Mouse (Mus musculus): ENCODE measurements around the gene Olfr874.
"Not testable (repeated sequence)": the region's sequence is repeated elsewhere in the genome, so short reads cannot be mapped to it uniquely, and the experiment has no call there.

The Olfr874 gene

GRCm38 (mm10) chr9:37744806-37745205 is at the start of gene Olfr874:
TSS of gene Olfr874 (plus strand) at chr9:37745106.
- no peak for DNase-seq

- DNase-seq, result no peak
These were observed 28.8 kb upstream of the Olfr874 start, which contains the start of gene Olfr160 for GRCm38 (mm10) chr9:37716150-37716549. TSS of gene Olfr160 (minus strand) at chr9:37716250.

- no peak for DNase-seq
These were observed 10.6 kb upstream of the Olfr874 start for GRCm38 (mm10) chr9:37734310-37734709.

GRCm38 (mm10) chr9:37750319-37751075 is 5.6 kb downstream of the Olfr874 start:
- no peak for DNase-seq

GRCm38 (mm10) chr9:37751467-37751866 is 6.6 kb downstream of the Olfr874 start:
- DNase-seq, result no peak

- no peak for DNase-seq
These were observed 7.1 kb downstream of the Olfr874 start for GRCm38 (mm10) chr9:37752006-37752405.

- no peak for DNase-seq
These were observed 16.8 kb downstream of the Olfr874 start for GRCm38 (mm10) chr9:37761728-37762127.

GRCm38 (mm10) chr9:37762541-37762940 is 17.6 kb downstream of the Olfr874 start:
- no peak for DNase-seq

- DNase-seq, result no peak
These were observed 25.8 kb downstream of the Olfr874 start for GRCm38 (mm10) chr9:37770661-37771060.

GRCm38 (mm10) chr9:37771759-37772158 is 26.9 kb downstream of the Olfr874 start, which contains the start of gene Olfr875:
TSS of gene Olfr875 (plus strand) at chr9:37771857.
- no peak for DNase-seq

- DNase-seq, result no peak
These were observed 37.9 kb downstream of the Olfr874 start for GRCm38 (mm10) chr9:37782766-37783260.

- DNase-seq, result not testable (repeated sequence)
These were observed 38.8 kb downstream of the Olfr874 start for GRCm38 (mm10) chr9:37783394-37784387.

- no peak for DNase-seq
These were observed 41.5 kb downstream of the Olfr874 start for GRCm38 (mm10) chr9:37786411-37786810.
